Mouse (Mus musculus) cortical plate, adult 2 months (tissue): ENCODE results near the gene Setd1a.

Source experiments
- CTCF ChIP-seq: fragments of 200-500 bp; IDR thresholded peaks from 2 replicates; pipeline ENCODE4 v1.5.1; 2011; ENCODE audit warnings: mild to moderate bottlenecking, control low read depth, low read length; ENCODE audit not compliant: insufficient read depth; ENCODE audit errors: extremely low read depth
- POLR2A ChIP-seq: fragments of 200-500 bp; IDR thresholded peaks from 2 replicates; pipeline ENCODE4 v1.6.1; 2011; ENCODE audit warnings: mild to moderate bottlenecking, low read length, control low read depth; ENCODE audit not compliant: insufficient read depth; ENCODE audit errors: extremely low read depth

- TF ChIP-seq CTCF (no peak), POLR2A (peak; percentile 89)
Observed at GRCm38 (mm10) chr7:127745652-127746493, 30.6 kb upstream of the Setd1a start.
